Mouse (Mus musculus) inflammation-experienced regulatory T-cells, adult 6 months (primary cell): ENCODE measurements around the gene Hoxd4. TPM values are rescaled to one million over a fixed set of nuclear protein-coding genes. Genes with fewer than 3 reads are reported as not detected.

ENCODE experiments used
- ATAC-seq: one replicate; pipeline ENCODE4 v1.8.0; 2017
- polyA plus RNA-seq, 3 experiments: library from polyadenylated mRNA; unstranded; fragments of 100-300 nt; shearing (Covaris generic); gene quantifications; one replicate each; pipeline ENCODE4 v1.2.1; 2017

The Hoxd4 gene
- polyA plus RNA-seq, 3 experiments from 2014 or later: not detected

DNA sequence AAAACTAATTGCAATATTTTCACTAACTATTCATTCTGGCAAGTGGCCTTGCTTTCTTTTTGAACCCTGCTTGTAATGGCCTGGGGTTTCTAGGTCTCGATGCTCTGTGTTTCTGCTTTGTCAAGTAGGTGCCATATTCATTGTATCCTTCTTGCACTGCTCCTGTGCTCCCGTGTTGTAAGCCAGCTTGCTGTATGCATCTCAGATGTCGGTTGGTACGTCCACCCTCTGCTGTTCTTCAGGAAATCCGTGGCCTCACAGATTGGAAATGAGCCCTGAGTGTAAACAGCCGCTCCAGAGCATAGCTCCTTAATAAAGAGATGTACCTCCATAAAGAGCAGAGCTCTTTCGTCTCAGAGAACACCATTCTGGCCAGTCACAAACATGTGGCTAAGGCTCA lies 4.1 kb upstream of the Hoxd4 start:
- ATAC-seq: no peak

DNA sequence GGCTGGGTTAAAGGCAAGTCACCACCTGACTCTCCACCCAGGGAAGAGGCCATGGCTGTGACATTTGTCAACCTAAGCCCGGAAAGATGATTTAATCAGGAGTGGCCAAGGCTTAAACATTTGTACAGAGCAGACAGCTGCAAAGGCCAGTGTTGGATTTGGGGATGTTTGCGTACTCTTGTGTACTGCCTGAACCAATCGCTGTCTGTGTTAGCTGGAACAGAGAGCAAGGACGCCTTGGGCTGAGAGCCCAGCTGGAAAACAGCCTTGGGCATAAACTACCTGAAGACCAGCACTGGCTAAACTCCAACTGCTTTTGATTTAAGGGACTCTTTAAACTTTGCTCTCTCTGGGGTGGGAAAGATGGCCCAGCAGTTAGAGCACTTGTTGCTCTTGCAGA lies 3.1 kb upstream of the Hoxd4 start:
- no peak for ATAC-seq

DNA sequence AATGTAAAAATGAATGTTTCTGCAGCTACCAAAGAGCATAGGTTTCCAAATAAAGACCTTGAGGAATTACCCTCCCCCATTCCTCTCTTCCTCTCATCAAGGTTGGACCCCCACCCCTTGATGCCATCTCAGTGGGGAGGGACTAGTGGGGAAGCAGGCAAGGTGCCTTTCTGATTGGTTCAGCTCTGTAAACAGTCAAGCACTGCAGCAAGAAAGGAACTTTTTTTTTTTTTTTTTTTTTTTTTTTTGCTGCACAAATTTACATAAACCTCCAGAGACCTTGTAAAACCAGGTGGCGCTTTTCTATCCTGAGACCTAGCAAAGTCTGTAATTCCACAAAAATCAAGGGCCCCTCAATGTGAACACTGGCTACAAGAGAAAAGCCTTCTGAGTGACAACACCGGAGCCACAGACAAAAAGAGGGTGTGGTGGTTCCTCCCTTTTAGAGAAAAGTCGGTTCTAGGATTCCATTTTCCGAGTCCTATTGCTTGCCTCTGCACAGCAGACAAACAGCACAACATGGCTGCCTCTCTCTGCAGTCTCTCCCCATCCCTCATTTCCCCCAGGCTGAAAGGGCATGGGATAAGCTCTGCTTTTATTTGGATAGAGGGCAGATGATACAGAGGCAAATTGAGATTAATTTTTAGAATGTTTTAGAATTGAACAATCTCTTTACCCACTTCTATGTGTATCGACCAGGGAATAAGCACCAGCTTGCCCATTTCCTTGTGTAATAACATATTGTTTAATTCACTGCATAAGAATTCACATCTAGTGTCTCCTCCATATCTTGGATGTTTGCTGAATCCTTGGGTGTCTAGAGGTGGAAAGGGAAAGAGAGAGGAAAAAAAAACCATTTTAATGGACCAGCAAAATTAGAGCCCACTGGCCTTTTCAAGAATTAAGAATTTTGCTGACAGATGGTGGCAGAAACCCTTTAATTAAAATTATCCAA lies 2.0 kb upstream of the Hoxd4 start:
- ATAC-seq: no peak

DNA sequence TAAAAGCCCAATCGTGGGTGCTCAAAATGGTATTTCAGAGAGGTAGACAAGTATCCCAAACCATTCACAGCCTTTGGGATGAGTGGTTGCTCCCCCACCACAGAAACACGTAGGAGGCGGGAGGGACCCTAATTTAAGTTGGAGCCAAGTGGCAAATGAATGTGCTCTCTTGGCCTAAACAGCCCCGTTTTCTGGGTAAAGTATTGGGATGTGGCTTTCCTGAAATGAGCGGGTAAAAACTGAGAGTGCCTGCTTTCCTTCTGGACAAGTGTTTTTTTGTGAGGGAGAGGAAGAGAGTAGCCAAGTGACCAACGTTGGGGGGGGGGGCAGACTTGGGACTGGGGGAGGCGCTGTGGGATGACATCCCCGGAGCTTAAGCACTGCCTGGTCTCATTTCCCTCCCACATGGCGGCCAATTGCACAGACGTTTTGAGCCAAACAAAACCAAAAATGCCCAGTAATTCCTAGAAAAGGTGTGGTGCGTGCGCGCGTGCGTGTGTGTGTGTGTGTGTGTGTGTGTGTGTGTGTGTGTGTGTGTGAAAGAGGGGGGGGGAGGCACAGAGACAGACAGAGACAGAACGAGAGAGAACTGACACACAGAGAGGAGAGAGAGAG lies 693 bp upstream of the Hoxd4 start:
- ATAC-seq: no peak

DNA sequence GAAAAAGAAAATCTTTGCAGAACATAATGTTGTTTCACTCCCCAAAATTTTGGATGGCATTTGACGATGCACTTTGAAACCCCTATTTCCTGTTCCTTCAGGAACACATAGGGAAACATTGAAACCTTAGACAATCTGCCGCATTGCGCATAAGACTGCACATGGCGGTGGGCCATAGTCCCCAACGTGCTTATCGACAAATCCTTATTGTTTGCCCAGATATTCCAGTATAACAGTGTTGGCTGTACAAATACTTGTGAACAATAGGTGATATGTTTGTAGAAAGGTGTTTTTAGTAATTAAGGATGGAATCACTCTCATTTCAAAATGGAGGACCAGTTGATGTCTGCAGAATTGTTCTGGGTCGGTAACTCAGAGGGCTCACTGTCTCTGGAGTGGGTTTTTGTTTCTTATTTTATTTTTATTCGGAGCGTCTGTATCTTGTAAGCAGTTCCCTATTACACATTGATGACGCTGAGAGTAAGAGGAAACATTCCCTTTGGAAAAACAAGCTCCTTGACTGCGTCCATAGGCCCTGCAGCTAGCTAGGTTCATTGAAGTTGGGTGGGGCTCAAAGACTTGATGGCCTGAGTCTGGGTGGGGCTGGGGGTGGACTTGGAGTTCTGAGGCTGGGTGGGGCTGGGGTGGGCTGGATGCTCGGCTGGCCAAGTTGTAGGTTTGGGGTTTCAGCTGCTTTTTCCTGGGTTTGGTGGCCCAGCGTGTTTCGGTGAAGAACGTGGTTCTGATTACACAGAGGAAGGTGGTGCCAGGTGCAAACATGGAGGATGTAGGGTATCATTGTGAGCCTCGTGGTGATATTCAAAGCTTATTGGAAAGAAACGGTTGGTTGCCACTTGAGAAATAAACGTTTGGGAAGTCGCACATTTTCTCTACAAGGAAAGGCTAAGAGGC lies 1.8 kb downstream of the Hoxd4 start:
- no peak for ATAC-seq

DNA sequence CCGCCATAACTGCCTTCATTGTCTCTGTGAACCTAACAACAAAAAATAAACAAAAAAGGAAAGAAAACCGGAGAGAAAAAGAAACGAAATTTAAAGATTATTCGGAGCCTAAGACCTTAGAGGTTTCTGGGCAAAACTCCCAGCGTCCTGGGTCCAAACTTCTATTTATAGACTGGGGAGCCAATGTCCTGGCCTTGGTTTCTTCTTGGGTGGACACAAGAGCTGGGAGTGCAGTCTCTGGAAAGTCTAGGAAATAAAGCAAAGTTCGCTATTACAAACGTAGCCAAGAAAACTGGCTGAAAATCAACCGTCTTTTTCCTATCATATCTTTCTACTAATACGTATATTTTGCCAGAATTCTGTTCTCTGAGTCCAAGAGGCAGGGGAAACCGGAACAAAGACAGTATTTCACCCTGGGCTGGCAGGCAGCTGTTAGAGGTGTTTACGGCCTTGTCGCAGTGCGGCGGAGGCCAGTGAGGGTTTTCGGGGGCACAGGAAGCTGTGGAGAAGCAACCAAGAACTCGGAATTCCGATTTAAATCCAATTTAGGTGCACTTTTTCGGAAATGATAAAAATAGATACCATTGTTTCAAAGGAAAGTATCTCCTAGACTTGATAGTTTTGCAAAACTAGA lies 2.5 kb downstream of the Hoxd4 start:
- ATAC-seq: no peak

DNA sequence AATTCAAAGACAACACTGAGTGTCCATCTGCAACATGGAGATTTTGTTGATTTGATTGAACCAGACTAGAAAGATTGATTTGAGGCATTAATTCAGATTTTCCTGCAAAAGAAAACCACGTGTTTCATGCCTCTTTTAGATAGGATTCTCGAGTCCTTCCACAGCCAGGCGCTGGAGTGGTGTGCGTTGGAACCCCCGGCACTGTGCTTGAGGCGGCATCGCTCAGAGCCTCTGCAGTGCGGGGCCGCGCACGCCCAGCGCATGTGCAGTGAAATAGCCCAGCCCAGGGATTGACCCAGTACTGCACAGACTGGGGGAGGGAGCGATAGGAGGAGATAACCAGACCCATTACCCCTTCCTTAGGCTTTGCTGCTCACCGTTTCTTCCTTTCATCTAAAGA lies 3.2 kb downstream of the Hoxd4 start:
- ATAC-seq: no peak

DNA sequence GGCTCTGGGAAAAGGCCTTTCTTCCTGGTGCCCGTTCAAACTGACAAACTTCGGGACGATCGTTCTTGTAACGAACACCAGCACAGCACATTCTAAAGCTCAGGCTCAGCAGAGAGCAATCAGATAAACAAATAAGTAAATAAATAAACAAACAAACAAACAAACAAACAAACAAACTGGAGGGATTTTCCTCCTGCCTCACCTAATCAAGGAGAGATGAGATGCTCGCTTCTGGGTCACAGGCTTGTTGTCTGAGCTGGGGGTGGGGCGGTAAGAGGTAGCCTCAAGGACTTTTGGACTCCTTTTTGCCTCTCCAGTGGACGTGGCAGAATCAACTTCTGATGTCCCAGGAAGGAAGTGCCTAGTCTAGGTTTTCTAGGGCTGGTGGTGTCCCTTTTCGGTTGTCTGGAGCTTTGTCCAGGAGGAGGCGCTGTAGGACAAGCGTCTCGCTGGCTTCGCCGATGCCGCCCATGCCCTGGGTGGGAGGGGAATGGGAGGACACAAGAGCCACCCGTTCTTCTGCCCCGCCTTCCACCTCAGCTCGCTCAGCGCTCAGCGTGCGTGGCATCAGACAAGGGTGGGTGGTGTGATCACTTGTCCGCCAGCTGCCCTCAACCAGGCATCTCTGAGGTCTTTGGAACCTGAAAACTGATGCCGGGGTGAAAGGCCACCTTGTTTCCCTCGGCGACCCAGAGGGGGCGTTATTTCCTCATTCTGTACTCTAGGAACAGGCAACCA lies 3.9 kb downstream of the Hoxd4 start:
- ATAC-seq: peak; percentile 73

DNA sequence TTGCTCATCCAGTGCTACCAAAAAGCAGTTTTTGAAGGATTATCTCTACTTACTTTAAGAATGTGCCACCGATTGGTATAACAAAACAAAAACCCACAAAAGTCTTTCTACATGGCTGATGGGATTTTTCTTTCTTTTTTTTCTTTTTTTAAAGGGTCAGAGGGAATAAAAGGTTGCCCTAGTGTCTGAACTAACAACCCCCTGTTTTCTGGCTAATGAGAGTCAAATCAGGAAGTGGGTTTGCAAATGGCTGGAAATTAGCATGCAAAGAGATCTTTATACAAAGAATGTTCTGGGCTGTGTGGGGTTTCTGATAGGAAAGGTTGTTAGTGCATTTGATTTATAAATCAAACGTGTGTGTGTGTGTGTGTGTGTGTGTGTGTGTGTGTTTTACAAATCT lies 8.7 kb downstream of the Hoxd4 start:
- ATAC-seq: no peak

DNA sequence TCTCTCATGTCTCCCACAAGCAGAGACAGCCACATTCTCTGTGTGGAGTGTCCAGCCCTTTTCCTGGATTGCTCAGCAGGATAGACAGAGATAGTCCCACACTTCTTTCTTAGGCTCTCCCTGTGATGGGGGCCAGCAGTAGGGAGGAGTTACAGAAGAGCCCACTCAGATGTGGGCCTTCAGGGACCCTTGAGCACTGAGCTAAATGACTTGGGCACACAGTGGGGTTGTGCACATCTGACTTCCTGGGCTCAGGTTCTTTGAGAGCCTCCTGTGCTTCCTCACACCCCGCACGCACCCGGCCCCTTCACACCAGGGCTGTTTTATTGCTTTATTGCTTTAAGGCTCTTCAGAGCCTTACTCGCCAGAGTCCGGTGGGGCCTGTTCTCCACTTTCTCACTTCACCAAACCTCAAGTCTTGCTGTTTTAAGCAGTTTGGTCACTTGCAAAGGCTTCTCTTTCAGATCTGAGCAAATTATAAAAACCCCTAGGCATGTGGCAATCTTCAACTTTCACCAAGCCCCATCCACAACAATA lies 9.3 kb downstream of the Hoxd4 start:
- ATAC-seq: no peak

DNA sequence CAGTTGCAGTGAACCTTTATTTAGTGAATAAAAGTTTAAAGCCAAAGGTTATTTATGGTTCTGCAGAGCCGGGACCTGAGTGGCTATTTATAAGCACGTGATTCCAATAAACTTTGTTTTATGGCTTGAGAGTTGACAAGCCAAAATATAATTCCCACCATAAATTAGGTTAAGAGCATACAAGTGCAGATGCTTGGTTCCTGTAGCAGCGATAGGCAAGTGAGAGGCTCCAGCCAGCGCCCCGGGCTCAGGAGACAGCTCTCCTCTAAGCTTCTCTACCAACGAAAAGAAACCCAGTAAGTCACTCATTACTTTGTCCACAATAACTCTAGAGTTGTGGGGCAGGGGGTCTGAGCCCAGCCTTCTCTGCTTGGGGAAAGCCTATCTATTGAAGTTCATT lies 10.2 kb downstream of the Hoxd4 start:
- no peak for ATAC-seq

DNA sequence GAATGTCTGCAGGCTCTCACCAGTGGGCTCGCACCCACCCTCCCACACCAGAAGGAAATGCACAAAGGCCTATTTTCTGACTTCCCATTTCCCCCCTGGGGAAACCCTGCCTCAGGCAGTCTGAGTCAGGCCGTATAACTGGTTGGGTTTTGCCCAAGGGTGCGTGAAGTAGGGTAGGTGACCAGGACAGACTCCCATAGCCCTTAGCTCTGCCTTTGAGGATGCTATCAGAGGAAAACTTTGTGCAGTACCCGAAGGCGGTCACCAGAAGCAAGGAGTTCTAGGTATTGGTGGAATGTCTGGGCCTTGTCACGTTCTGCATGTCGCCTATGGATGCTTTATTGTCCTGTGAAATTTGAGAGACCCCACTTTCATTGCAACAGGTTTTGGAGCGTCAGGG lies 11.2 kb downstream of the Hoxd4 start:
- no peak for ATAC-seq

DNA sequence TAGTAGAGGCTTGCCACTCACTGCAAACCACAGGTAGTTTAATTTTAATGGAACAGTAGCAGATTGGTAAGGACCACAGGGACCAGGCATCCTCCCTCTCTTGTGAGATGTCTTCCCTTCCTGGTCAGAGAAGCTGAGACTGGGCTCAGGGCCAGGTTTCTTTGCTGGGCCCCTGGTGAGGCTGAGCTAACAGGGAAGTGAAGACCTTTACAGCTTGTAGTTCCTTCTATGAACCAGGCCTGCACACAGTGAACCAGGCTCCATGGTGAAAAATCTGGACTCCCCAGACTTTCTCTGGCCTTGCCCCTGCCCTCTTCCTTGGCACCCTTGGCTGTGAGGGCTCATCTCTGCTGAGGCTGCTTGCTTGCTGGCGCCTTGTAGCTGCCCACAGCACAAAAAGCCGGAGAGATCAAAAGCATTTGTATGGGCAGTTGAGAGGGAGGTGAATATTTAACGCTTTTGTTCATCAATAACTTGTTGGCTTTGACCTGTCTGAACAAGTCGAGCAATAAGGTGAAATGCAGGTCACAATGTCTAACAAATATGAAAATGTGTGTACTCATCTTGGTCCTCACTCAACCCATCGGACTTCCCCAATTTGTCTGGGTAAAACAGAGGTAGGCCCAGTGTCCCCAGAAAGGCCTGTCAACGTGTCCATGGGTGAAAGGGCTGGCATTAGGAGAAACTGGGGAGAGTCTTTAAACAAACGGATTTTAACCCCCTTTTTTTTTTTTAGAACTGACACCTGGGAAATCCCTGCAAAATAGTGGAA lies 12.7 kb downstream of the Hoxd4 start:
- ATAC-seq: no peak

DNA sequence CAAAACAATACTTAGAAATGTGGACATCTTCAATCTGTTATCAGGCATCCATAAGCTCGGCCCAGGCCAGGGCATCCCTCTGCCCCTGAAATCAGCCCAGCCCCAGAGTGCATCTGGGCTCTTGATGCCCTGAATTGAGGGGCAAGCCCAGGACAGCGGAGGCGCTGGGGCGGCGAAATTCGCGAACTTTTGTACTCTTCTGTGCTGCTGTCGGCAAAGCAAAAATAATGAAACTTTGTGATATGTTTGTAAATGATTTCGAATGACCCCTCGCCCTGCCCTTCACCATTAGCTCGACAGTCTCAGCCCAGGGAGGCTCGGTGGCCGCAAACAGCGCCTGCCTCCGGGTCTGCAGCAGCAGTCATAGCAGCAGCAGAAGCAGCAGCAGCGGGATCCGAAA lies 13.4 kb downstream of the Hoxd4 start:
- no peak for ATAC-seq

DNA sequence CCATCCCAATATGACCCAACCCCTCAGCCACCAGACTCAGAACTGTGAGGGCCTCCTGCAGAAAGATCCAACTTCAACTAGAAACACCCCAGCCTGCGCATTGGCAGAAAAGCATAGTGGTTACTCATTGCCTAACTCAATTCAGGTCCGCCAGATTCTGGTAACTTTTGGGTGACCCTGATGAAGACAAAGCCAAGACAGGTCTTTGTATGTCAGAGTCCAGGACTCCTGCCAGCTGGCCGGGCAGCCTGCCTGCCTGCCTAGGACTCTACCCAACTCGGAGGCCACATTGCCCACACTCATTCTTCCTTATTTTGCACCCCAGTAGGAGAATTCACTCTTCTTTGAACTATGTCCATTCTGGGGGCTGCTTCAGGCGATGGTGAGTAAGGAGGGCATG lies 14.8 kb downstream of the Hoxd4 start, which contains the start of gene Gm28230:
Gene Gm28230, plus strand, starts transcription at position 178 of the 400 bp plus-strand sequence.
- no peak for ATAC-seq

DNA sequence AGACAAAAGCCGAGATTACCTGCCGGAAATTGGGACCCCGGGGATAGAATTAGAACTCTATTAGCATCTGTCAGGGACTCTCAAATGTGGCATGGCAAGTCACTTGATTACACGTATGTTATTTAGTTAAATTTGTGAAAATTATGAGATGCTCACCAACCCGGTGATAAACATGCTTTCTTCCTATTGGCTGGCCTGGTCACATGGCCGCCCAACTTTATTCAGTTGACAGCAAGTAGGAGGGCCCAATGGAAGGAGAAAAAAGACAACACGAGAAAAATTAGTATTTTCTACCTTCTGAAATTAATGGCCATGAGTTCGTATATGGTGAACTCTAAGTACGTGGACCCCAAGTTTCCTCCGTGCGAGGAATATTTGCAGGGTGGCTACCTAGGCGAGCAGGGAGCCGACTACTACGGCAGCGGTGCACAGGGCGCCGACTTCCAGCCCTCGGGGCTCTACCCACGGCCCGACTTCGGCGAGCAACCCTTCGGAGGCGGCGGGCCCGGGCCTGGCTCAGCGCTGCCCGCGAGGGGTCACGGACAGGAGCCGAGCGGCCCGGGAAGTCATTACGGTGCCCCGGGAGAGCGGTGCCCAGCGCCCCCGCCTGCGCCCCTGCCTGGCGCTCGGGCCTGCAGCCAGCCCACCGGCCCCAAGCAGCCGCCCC lies 15.4 kb downstream of the Hoxd4 start:
- ATAC-seq: no peak

DNA sequence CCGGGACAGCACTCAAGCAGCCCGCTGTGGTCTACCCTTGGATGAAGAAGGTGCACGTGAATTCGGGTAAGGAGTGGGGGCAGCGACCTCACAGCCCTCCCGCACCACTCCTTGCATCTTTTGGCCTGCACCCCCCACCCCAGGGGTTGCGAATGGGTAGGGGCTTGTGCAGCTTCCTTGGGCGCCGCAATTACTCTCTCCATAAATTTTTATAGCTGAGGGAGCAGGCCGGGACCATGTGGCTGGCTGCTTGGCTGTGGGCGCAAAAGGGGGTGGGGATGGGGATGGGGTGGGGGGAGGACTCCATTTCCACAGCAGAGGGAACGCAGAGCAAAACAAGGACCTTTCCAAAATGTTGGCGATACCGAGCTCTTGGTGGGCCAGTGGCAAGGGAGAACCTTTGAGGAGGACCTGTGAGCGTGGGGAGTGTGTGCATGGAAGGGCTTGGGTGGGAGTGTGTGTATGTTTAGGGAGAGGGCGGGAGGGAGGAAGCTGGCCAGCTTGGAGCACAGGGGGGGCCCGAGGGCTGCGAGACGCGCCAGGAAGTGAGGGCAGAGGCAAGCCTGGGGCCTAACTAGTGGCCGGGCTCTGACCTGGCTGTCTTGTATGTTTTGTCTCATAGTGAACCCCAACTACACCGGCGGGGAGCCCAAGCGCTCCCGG lies 16.0 kb downstream of the Hoxd4 start:
- ATAC-seq: no peak

DNA sequence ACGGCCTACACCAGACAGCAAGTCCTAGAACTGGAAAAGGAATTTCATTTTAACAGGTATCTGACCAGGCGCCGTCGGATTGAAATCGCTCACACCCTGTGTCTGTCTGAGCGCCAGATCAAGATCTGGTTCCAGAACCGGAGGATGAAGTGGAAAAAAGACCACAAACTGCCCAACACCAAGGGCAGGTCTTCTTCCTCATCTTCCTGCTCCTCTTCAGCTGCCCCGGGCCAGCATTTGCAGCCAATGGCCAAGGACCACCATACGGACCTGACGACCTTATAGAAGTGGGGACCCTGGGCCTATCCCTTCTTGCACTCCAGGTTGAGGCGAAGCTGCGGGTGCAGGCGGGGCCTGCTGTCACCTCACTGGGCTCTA lies 16.6 kb downstream of the Hoxd4 start:
- no peak for ATAC-seq

DNA sequence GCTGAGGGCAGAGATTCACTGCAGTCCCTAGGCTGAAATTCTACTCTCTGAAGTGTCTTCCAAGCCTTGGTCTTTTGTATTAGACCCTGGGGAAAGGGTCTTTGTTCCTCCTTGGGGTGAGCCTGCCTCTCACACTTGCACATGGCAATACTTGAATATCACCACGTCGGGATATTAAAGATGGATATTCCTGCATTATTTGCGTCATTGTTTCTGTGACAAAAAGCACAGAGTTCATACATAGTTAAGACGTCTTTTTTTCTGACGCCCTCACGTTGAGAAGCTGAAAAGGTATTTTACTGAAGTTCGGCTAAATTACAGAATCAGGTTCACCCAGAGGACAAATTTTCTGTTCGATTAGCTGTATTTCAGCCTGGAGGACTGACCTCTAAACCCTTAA lies 18.6 kb downstream of the Hoxd4 start:
- ATAC-seq: no peak

DNA sequence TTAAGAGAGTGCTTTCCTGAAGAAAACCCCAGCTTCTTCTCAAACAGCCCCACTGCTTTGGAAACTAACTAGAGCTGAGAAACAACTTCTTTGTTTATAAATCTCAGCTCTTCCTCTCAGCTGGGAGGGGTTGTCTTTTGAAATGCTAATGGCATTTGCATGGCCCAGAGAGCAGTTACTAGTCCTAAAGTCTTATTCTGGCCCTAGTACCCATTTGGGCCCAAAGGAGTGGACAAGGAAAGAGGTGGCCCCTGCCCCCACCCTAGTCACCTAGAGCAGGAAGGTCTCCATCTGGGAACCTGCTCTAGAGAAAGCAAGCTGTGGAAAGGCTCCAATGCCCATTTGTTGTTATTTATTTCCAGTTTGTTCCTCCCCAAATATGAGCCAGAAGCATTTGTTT lies 19.3 kb downstream of the Hoxd4 start:
- ATAC-seq: no peak
